Mouse (Mus musculus) forebrain, embryonic 11.5 days (tissue): ENCODE measurements around the gene Bcl9. TPM values are rescaled to one million over a fixed set of nuclear protein-coding genes. Genes with fewer than 3 reads are reported as not detected.

Experiments used
- ATAC-seq: fragments of 200-750 bp; cut with Nextera tagmentation; replicated peaks from 2 replicates; pipeline ENCODE4 v1.8.0; 2017; ENCODE audit warnings: moderate TSS enrichment; ENCODE audit not compliant: low FRiP score
- DNase-seq: peaks from one replicate; pipeline ENCODE4 v3.0.0-alpha.2; 2017; ENCODE audit warnings: low spot score
- H3K27ac ChIP-seq: fragments of 300-500 bp; sonication (generic); 2 replicates; pipeline ENCODE4 v1.5.1; 2014; ENCODE audit warnings: low read depth, low read length
- H3K27me3 ChIP-seq: fragments of 300-500 bp; sonication (generic); 2 replicates; pipeline ENCODE4 v1.6.1; 2014; ENCODE audit warnings: mild to moderate bottlenecking, low read length, mixed read lengths; ENCODE audit not compliant: control insufficient read depth, insufficient read depth
- H3K36me3 ChIP-seq: fragments of 300-500 bp; sonication (generic); 2 replicates; pipeline ENCODE4 v1.6.1; 2014; ENCODE audit warnings: mild to moderate bottlenecking, low read length, moderate library complexity, mixed read lengths; ENCODE audit not compliant: control insufficient read depth, insufficient read depth
- H3K4me1 ChIP-seq: fragments of 300-500 bp; sonication (generic); replicated peaks from 2 replicates; pipeline ENCODE4 v1.6.1; 2014; ENCODE audit warnings: low read length, mixed read lengths; ENCODE audit not compliant: control insufficient read depth, insufficient read depth
- H3K4me2 ChIP-seq: fragments of 300-500 bp; sonication (generic); 2 replicates; pipeline ENCODE4 v1.6.1; 2014; ENCODE audit warnings: low read depth, mild to moderate bottlenecking, low read length, moderate library complexity, mixed read lengths; ENCODE audit not compliant: severe bottlenecking
- H3K4me3 ChIP-seq: fragments of 300-500 bp; sonication (generic); 2 replicates; pipeline ENCODE4 v1.5.1; 2014; ENCODE audit warnings: low read depth, low read length
- H3K9ac ChIP-seq: fragments of 300-500 bp; sonication (generic); 2 replicates; pipeline ENCODE4 v1.6.1; 2014; ENCODE audit warnings: low read length
- H3K9me3 ChIP-seq: fragments of 300-500 bp; sonication (generic); 2 replicates; pipeline ENCODE4 v1.6.1; 2016; ENCODE audit warnings: low read length, mixed read lengths; ENCODE audit not compliant: control insufficient read depth
- WGBS: fragments of 180-500 bp; shearing (Covaris S2); extraction: QIAGEN DNeasy Blood & Tissue Kit; methylation state at CpG from one replicate; pipeline ENCODE4 v1.1.7; 2014; 5-methylcytosine and 5-hydroxymethylcytosine counted together
- polyA plus RNA-seq: library from polyadenylated mRNA; unstranded; fragments of >200 nt; fragmentation: Nextera tagmentation; extraction: Ambion mirVana; gene quantifications from 2 replicates; pipeline ENCODE4 v1.2.1, GENCODE M21; 2014

The Bcl9 gene
- polyA plus RNA-seq, 1 experiment from 2014 or later, result 81.8 TPM

DNA sequence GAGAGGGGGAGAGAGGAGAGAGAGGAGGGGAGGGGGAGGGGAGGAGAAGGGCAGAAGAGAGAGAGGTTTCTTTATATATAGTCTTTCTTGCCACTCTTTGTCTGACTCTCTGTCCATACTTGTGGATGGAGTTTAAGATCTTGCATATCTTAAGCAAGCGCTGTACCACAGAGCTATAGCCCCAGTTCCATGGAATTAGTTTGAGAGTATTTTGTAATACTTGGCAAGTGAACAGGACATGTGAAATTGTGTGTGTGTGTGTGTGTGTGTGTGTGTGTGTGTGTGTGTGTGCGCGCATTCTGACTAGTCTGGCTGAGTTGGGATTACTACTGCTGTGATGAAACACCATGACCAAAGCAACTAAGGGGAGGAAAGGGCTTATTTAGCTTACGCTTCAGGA is 8.2 kb upstream of the Bcl9 start:
- no peaks in the 10 kb centered on the region for H3K4me1 ChIP-seq
- no peak overlapping the region for H3K27ac ChIP-seq
- H3K36me3 ChIP-seq, result no peaks in the 10 kb centered on the region
- H3K27me3 ChIP-seq, result no peaks in the 10 kb centered on the region
- H3K4me2 ChIP-seq, result no peak overlapping the region
- no peak overlapping the region for H3K4me3 ChIP-seq
- H3K9me3 ChIP-seq, result no peaks in the 10 kb centered on the region; the same call in 1 of the 2 replicates
- ATAC-seq, result no peak
- DNase-seq, result no peak
- no peak overlapping the region for H3K9ac ChIP-seq
- 70% methylated on average over 4 of the region's 4 CpGs for WGBS

DNA sequence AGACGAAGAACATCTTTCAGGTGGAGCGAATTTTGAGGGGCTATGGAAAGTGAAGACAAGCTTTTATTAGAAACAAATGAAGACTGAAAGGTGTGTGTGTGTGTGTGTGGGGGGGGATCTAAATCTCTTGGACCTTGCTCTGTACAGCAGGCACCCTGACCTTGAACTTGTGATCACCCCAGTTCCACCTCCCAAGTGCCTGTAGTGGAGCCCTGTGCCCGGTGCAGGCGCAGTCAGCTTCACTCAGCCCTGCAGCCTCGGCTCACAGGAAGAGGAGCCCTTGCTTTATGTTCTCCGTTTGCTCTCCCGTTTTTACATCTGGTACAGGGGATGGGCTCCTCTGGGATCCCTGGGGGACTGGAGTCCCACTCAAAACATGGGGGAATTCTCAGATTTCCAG is 3.9 kb upstream of the Bcl9 start:
- Histone ChIP-seq H3K4me2 (no peak overlapping the region), H3K4me1 (peaks cover 3% of the 10 kb centered on the region; the same call in 1 of the 2 replicates), H3K9me3 (no peaks in the 10 kb centered on the region), H3K4me3 (no peak overlapping the region), H3K9ac (no peak overlapping the region), H3K27ac (no peak overlapping the region), H3K36me3 (no peaks in the 10 kb centered on the region), H3K27me3 (no peaks in the 10 kb centered on the region)
- 65% methylated on average over 7 of the region's 7 CpGs for WGBS
- DNase-seq (no peak), ATAC-seq (no peak)

DNA sequence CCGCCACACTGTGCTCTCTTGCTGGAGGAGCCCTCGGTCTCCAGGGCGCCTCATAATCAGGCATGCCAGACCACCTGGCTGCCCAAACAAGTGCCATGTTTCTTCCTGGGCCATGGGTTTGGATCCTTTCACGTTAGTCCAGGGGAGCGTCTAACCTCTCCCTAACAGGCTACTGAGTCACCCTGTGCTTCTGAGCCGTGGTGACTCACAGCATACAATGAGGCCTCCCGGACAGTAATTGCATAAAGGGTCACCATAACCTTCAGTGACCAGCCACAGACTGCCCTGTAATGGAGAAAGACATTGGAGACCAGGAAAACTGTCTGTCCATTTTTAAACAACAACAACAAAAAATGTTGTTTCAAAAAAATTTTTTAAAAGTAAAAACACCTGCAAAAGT is 2.7 kb upstream of the Bcl9 start:
- Histone ChIP-seq H3K27ac (no peak overlapping the region), H3K9me3 (no peaks in the 10 kb centered on the region), H3K4me2 (no peak overlapping the region), H3K36me3 (no peaks in the 10 kb centered on the region), H3K27me3 (no peaks in the 10 kb centered on the region), H3K4me3 (no peak overlapping the region), H3K9ac (no peak overlapping the region), H3K4me1 (peaks cover 6% of the 10 kb centered on the region; the same call in 1 of the 2 replicates)
- WGBS, result 87% methylated on average over 7 of the region's 7 CpGs
- ATAC-seq (no peak), DNase-seq (no peak)

- no peak overlapping the region for H3K27ac ChIP-seq
- no peaks in the 10 kb centered on the region for H3K9me3 ChIP-seq
- no peak overlapping the region for H3K4me3 ChIP-seq
- H3K9ac ChIP-seq, result no peak overlapping the region
- ATAC-seq (no peak), DNase-seq (no peak)
- no peaks in the 10 kb centered on the region for H3K27me3 ChIP-seq
- no peak overlapping the region for H3K4me2 ChIP-seq
- H3K36me3 ChIP-seq, result no peaks in the 10 kb centered on the region
- peaks cover 7% of the 10 kb centered on the region; the same call in 1 of the 2 replicates for H3K4me1 ChIP-seq
Measured at GRCm38 (mm10) chr3:97299885-97300284, 2.2 kb upstream of the Bcl9 start.

- no peaks in the 10 kb centered on the region for H3K36me3 ChIP-seq
- peak overlapping the region; percentile 75; the same call in 1 of the 2 replicates for H3K4me2 ChIP-seq
- DNase-seq, result peak; percentile 64
- H3K4me3 ChIP-seq, result peak overlapping the region; percentile 52; the same call in 1 of the 2 replicates
- H3K9ac ChIP-seq, result no peak overlapping the region; the same call in 1 of the 2 replicates
- H3K27ac ChIP-seq, result peak overlapping the region; percentile 98
- H3K9me3 ChIP-seq, result no peaks in the 10 kb centered on the region
- H3K27me3 ChIP-seq, result no peaks in the 10 kb centered on the region
- peak; percentile 19 for ATAC-seq
- 35% methylated on average over 10 of the region's 10 CpGs for whole genome bisulfite sequencing
- H3K4me1 ChIP-seq, result peaks cover 10% of the 10 kb centered on the region; the same call in 1 of the 2 replicates
Measured at GRCm38 (mm10) chr3:97298856-97299465, 1.2 kb upstream of the Bcl9 start.

- ATAC-seq (peak; percentile 63), DNase-seq (peak; percentile 79)
- H3K36me3 ChIP-seq, result no peaks in the 10 kb centered on the region
- no peaks in the 10 kb centered on the region for H3K9me3 ChIP-seq
- H3K9ac ChIP-seq, result peak overlapping the region; percentile 75
- H3K4me3 ChIP-seq, result peak overlapping the region; percentile 52
- no peaks in the 10 kb centered on the region for H3K27me3 ChIP-seq
- H3K4me1 ChIP-seq, result peaks cover 10% of the 10 kb centered on the region; the same call in 1 of the 2 replicates
- H3K4me2 ChIP-seq, result peak overlapping the region; percentile 75
- peak overlapping the region; percentile 98 for H3K27ac ChIP-seq
- 3% methylated on average over 16 of the region's 16 CpGs for WGBS
Measured at GRCm38 (mm10) chr3:97296941-97297552, 670 bp downstream of the Bcl9 start.

- ATAC-seq (no peak), DNase-seq (no peak)
- no peak overlapping the region for H3K27ac ChIP-seq
- no peaks in the 10 kb centered on the region for H3K36me3 ChIP-seq
- H3K4me1 ChIP-seq, result peaks cover 10% of the 10 kb centered on the region; the same call in 1 of the 2 replicates
- no peak overlapping the region for H3K9ac ChIP-seq
- no peaks in the 10 kb centered on the region for H3K9me3 ChIP-seq
- no peaks in the 10 kb centered on the region for H3K27me3 ChIP-seq
- H3K4me2 ChIP-seq, result no peak overlapping the region
- no peak overlapping the region for H3K4me3 ChIP-seq
- WGBS, result 86% methylated on average over 9 of the region's 9 CpGs
Measured at GRCm38 (mm10) chr3:97294334-97294733, 3.4 kb downstream of the Bcl9 start.

- DNase-seq (no peak), ATAC-seq (no peak)
- Histone ChIP-seq H3K9me3 (peaks cover 3% of the 10 kb centered on the region), H3K4me3 (no peak overlapping the region), H3K27me3 (no peaks in the 10 kb centered on the region), H3K36me3 (peaks cover 3% of the 10 kb centered on the region; the same call in 1 of the 2 replicates), H3K4me1 (no peaks in the 10 kb centered on the region), H3K4me2 (no peak overlapping the region), H3K27ac (no peak overlapping the region), H3K9ac (no peak overlapping the region)
- 87% methylated on average over 4 of the region's 4 CpGs for WGBS
Measured at GRCm38 (mm10) chr3:97284878-97285277, 12.8 kb downstream of the Bcl9 start.

GRCm38 (mm10) chr3:97284056-97284455 is 13.7 kb downstream of the Bcl9 start:
- H3K27me3 ChIP-seq, result no peaks in the 10 kb centered on the region
- H3K9me3 ChIP-seq, result peaks cover 3% of the 10 kb centered on the region
- no peak overlapping the region for H3K4me2 ChIP-seq
- no peak overlapping the region for H3K27ac ChIP-seq
- H3K9ac ChIP-seq, result no peak overlapping the region
- H3K4me1 ChIP-seq, result no peaks in the 10 kb centered on the region
- no peak overlapping the region for H3K4me3 ChIP-seq
- 93% methylated on average over 9 of the region's 9 CpGs for WGBS
- H3K36me3 ChIP-seq, result peaks cover 3% of the 10 kb centered on the region; the same call in 1 of the 2 replicates
- DNase-seq (no peak), ATAC-seq (no peak)
